Mouse (Mus musculus) brain, embryonic 14.5 days (tissue): ENCODE data around the gene Telo2.

Experiments
- CTCF ChIP-seq: fragments of 200-500 bp; IDR thresholded peaks from 2 replicates; pipeline ENCODE4 v1.5.1; 2012; ENCODE audit warnings: inconsistent platforms, mild to moderate bottlenecking, moderate library complexity, borderline replicate concordance; ENCODE audit not compliant: insufficient read depth, insufficient read length; ENCODE audit errors: extremely low read depth
- POLR2A ChIP-seq: fragments of 200-500 bp; IDR thresholded peaks from 2 replicates; pipeline ENCODE4 v1.6.1; 2012; ENCODE audit warnings: mild to moderate bottlenecking, inconsistent platforms, borderline replicate concordance; ENCODE audit not compliant: poor library complexity, insufficient read depth, insufficient read length, severe bottlenecking; ENCODE audit errors: extremely low read depth

GRCm38 (mm10) chr17:25068690-25069089 is 47.1 kb downstream of the Telo2 start:
- TF ChIP-seq POLR2A, result no peak
- TF ChIP-seq CTCF, result no peak
